Mouse (Mus musculus) small intestine, adult 2 months (tissue): Measurements from ENCODE around the gene Gm21905.

Source experiments
- CTCF ChIP-seq: fragments of 200-500 bp; IDR thresholded peaks from 2 replicates; pipeline ENCODE4 v1.5.1; 2012; ENCODE audit warnings: low read depth, mild to moderate bottlenecking, control low read depth, inconsistent platforms, low read length, moderate library complexity, mixed read lengths; ENCODE audit not compliant: insufficient replicate concordance, insufficient read length; ENCODE audit errors: extremely low read depth
- POLR2A ChIP-seq: fragments of 200-500 bp; IDR thresholded peaks from 2 replicates; pipeline ENCODE4 v1.6.1; 2012; ENCODE audit warnings: low read depth, mild to moderate bottlenecking, control low read depth, inconsistent platforms, low read length, moderate library complexity

- TF ChIP-seq CTCF = no peak
- no peak for TF ChIP-seq POLR2A
These were observed 785 bp upstream of the Gm21905 start for GRCm38 (mm10) chr5:67947006-67947405.
